Mouse (Mus musculus) megakaryocyte progenitor cell, adult 5-6 weeks (primary cell): Measurements from ENCODE around the gene Usp11. TPM values are rescaled to one million over a fixed set of nuclear protein-coding genes. Genes with fewer than 3 reads are reported as not detected.

Experiments
- ATAC-seq: replicated peaks from 2 replicates; pipeline ENCODE4 v1.8.0; 2016; ENCODE audit warnings: mild to moderate bottlenecking, moderate TSS enrichment, inconsistent platforms; ENCODE audit not compliant: poor library complexity
- total RNA-seq, 2 experiments: library from RNA; stranded (forward) in 1 of 2; stranded (reverse) in 1 of 2; fragments of 157-497, 149-512 nt in 1 of 2; fragments of 200-1000 nt in 1 of 2; gene quantifications; 2 replicates each; pipeline versions ENCODE4 v1.2.3 to v1.2.4; 2015 to 2017

The Usp11 gene
- total RNA-seq (2015) (30.6 and 32.5 TPM in 2 replicates), total RNA-seq (2017) (32.2 and 36.7 TPM in 2 replicates)

DNA sequence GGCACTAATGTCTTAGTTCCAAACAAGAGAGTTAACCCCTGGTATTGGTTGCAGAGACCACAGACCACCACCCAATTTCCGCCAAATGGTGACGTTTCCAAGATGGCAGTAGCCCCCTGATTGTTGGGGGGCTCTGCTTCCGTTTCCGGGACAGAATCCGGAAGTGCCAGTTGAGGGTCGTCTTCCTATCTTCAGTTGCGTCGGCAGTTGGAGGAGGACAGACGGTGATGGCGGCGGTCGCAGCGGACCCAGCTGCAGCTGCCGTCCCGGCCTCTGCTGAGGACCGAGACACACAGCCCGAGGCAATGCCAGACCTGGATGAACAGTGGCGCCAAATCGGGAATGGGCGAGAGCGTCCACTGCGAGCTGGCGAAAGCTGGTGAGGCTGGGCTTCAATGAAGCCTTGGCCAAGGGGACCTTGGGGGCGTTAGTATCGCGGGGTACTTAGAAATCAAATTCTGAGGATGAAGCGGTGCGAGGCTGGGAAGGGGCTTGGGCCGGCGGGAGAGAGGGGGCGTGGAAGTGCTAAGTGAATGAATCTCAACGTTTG is at the start of gene Usp11:
Usp11 (plus strand) TSS at position 166 of the 550 bp plus-strand sequence.
- peak; percentile 35 for ATAC-seq

DNA sequence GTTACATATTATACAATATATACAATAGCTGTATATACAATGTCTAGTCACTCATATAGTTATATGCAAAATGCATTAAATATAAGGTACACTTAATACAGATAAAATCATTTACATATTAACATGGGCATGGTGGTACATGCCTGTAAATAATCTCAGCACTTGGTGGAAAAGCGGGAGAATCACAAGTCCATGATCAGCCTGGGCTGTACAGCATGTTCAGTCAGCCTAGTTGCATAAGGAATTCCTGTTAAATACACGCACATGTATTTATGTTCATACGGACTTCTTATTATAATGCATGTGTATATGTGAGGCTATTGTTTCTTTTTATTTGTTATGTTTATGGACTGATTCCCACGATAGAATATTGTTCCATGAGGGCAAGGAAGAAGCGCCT is 46.1 kb upstream of the Usp11 start:
- no peak for ATAC-seq

DNA sequence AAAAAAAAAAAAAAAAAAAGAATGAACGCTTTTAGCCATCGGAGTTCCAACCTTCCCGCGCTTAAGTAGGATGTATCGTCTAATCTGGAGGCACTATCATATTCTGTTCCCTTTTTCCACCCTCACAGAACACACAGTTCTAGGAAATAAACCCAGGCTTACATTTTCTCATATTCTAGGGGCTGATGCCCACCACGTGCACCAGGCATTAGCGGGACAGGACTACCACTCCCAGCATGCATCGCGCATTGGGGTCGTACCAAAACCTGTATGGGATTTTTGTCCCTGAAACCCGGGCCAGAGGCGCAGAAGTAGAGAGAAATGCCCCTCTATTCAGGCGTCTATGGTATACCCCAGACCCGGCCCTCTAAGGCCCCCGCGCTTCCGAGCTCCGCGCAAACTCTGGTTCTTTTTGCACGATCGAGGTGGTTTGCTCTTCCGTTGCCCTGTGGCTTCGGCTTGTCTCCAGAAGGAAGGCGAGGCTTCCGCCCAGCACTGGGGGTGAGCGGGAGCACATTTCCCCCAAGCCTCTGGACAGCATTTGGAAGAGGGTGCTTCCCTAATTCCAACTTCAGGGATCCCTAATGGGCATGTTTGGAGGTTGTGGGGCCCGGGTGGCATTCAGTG is 45.6 kb upstream of the Usp11 start, which contains the start of gene Uba1:
Uba1 (plus strand) TSS at position 301 of the 627 bp plus-strand sequence.
- peak; percentile 84 for ATAC-seq

DNA sequence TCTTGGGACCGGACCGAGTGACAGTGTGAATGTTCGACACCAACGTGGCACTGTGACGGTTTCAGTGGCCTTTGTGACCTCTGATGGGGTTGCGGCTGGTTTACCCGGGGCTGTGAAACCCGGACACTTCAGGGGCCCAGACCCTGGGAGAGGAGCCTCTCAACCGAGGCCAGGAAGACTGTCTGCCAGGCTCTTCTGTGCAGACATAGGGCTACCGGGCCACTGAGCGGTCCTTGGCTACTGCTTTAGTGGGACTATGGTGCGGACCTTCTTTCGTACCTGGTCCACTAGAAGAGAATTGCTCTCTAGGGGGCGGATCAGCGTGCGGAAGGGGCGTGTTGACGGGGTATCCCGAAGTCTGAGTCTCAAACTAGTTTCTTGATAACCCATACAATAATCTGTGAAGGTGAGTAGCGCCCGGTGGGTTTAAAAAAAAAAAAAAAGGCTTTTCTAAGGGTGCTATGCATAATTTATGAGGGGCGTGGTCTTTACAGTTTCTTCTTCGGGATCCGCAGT is 44.8 kb upstream of the Usp11 start:
- ATAC-seq: peak; percentile 10; the same call in 1 of the 2 replicates

DNA sequence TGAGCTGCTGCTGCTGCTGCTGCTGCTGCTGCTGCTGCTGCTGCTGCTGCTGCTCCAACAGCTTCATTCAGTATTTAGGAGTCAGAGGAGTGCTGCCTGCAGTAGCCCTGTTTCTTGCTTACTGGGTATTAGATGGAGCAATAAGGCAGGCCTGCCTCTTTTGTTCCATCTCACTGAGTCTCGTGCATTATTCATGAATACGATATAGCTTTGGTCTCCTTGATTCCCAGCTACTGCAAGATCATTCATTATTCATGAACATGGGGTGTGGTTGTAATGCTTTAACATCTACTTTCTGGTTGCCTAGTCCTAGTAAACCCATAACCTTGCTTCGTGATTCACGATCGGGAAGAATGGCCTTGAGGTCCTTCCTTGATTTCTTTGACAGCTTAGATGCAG is 41.4 kb upstream of the Usp11 start:
- ATAC-seq: no peak

DNA sequence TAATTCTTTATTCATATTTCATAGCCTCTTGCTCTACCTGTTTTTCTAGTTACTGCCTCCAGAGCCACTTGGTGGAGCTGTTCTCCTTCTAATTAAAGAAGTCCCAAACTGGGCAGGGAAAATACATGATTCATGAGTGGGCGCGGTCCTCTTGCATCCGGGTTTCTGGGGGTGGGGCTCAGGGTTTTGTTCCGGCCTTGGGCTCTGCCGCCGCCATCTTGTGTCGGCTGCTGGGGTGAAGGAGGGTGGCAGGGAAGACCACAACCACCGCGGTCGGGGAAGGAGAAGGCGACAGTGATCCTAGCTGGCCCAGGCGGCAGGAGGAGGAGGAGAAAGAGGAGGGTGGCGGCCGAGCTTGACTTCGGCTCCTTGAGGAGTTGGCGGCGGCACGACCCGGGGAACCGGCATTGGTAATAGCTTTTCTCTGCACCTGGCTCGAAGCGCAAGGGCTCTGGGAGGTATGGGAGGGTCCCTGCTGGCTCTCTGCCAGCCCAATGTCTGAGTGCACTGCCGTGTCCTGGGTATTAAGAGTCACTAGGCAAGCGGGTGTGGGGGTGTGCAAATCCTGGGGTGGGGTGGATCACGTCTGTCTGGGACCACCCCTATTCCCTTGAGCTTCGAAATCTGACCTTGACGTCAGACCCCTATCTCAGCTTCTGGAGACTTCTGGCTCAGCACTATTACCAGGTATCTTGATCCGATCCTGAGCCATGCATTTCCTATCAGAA is 40.8 kb upstream of the Usp11 start:
- ATAC-seq: peak; percentile 70

DNA sequence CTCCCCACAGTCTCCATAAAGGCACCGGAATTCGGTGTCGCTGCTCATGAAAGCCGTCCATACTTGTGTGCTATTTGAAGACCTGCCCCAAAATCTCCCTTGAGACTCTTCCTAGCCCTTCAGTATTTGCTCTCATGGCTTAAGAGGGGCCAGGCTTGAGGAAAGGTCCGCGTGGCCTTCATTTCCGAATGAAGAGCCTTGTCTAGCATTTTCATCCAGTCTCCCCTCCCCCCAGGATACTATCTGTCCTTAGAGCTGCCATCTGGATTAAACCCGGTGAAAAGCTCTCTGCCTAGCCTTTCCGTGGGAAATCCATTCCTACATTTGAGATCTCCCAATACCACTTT is 40.3 kb upstream of the Usp11 start:
- no peak for ATAC-seq

DNA sequence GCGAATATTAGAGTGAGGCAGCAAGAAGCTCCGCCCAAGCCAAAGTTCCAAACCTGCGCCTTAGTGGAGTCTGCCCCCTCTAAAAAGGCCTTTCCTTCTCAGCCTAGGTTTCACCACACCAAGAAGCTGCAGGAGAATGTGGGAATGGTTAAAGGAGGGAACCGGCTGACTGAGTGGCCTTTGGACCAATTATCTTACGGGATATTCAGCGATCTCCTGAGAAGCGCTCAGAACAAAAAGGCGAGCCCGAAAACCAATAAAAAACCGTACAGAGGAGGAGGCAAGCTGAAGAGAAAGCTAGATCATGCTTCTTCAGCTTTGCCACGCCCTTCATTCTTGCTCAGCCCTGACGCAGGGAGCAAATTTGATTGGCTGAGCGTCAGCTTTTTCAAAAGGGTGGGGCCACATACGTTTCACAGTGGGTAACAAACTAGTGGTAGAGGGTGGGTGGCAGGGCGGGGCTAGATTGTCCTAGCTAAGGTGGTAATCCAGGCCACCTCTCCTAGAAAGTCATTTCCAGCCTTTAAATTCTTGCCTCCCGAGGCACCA is 16.1 kb upstream of the Usp11 start, which contains the start of gene Cdk16:
Cdk16 (plus strand) TSS at position 436 of the 549 bp plus-strand sequence.
- peak; percentile 85 for ATAC-seq

DNA sequence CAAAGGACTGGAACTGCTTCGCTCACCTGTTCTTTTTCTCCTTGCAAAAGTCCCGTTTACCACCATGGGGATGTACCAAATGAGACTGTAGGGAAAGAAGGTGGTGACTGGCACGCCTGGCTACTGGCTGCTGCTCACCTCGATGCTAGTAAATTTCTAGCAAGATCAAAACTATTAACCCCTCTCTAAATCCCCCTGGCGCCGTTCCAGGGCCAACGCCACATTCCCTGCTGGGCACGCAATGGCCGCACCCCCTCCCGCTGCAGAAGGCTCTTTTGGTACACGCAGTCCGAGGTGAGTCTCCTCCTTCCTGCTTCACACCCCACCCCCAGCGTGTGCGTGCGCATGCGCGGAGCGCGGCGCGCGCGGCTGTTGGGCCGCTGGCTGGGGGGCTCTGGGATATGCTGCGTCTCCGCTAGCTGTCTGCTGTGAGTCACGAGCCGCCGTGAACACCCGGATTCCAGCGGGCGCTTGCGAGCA is 15.6 kb upstream of the Usp11 start:
- peak; percentile 72 for ATAC-seq

DNA sequence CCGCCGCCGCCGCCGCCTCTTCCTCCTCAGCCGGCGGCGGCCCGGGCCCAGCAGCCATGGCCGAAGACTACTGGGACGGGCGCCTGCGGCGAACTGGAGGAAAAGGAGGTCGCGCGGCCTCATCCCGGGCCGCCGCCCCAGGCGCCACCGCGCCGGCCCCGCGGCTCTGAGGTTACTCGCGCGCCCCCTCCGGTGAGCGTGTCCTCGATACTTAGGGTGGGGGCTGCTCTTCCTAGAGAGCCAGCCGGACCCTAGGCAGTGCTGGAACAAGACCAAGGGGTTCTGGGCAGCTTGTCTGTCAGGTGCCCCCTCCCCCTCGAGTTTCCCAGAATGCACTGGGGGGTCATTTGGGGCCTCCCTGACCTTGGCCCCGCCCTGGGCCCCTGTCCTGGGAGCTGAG is 15.1 kb upstream of the Usp11 start:
- ATAC-seq: peak; percentile 23

DNA sequence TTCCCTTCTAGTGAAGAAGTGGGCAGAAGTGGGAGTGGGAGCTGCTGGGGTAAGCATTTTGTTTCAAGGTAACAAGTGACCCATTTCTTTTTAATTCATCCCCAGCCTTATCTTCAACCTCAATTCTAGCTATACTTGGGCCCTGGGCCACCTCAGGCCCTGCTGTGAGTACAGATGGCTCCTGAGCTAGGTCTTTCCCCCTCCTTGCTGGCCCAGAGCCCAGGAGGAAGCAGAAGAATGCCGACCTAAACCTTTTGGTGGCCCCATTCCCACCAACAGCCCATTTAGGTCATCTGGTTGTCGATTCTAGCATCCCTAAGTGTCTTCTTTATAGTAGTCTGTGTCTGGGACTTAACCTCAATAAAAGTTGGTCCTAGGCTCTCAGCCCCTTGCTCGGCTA is 12.1 kb upstream of the Usp11 start:
- no peak for ATAC-seq

DNA sequence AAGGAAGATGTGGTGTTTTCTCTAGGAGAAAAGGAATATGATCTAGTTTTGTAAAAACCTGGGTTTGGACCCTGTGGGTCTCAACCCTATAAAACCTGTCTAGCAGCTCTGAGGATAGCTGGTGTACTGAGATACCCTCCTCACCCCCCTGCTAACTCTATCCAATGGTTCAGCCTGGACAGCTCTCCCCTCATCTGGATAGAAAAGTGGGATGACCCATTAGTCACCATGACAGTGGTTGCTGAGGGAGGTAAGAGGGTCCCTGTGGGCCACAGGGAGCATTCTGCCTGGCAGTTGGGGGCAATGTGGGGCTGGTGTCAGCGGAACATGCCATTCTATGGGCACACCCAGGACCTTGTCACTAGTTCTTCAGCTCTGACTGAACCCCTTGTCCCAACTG is 11.1 kb upstream of the Usp11 start:
- no peak for ATAC-seq

DNA sequence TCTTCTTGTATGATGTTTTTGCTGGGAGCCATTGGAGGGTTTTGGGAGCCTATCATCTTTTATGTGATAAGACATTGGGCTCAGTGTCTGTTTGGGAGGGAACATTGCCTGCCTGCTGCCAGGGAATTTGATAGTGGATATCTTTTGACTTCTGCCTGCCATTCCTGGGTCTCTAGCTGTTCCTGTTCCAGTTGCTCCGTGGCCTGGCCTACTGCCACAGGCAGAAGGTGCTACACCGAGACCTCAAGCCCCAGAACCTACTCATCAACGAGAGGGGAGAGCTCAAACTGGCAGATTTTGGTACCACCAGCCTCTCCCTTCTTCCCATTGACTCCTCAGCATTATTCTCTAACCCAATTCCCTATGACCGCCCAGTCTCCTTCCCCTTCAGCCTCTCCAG is 7.9 kb upstream of the Usp11 start:
- ATAC-seq: no peak

DNA sequence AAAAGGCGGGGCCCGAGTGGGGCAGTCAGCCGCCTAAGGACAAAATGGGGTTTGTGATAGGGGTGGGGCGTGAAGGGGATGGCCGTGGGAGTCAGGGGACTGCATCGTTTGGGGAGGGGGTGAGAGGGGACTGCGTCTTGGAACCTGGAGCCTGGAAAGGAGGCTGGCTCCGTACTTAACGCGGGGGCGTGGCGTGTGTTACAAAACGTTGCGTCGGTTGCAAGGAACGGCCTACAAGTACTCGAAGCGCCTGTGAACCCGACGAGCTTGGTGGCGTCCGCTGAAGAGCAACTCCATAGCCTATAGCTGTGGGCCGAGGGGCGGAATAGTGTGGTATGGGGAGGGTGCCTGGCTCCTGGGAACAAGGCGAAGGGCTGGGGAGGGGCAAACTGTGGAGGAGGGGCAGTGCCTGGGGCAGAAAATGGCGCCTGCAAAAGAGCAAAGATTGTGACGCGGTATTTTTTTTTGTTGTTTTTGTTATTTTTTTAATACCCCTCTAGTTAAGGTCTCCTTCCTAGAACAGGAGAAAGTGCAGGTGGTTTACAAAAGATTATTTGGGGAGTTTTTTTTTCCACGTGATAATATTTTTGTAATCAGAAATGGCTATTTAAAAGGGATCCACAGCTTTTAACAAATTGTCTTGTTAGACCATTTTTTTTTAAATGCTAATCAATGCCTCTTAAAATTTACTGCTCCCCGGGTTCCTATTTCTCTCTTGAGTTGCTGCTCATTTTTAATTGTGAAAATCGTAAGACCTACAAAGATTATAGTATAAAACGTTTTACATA is 783 bp downstream of the Usp11 start:
- peak; percentile 93 for ATAC-seq

DNA sequence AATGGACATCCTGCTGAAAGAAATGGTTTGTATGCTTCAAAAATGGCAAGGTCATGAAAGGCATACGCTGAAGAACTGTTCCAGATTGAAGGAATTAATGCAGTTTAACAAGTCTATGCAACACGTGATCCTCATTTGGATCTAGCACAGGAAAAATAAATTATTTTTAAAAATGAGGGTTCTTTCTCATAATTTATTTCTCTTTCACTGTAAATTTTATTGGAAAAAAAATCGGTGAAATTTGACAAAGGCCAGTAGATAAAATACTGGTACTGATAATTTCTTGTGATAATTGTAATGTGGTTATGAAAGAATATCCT is 1.3 kb downstream of the Usp11 start:
- ATAC-seq: no peak

DNA sequence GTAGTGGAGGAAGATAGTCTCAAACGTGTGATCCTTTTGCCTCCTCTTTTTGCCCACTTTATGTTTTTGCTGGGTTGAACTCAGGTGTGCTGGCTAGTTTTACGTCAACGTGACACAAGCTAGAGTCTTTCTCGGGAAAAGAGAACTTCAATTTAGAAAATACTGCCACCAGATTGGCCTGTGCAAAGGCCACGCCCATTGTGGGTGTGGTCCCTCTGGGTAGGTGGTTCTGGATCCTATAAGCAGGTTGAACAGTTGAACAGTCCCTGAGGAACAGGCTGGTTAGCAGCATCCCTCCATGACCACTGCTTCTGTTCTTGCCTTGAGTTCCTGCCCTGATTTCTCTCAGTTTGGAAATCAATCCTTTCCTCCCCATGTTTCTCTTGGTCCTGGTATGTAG is 25.0 kb downstream of the Usp11 start:
- ATAC-seq: no peak

DNA sequence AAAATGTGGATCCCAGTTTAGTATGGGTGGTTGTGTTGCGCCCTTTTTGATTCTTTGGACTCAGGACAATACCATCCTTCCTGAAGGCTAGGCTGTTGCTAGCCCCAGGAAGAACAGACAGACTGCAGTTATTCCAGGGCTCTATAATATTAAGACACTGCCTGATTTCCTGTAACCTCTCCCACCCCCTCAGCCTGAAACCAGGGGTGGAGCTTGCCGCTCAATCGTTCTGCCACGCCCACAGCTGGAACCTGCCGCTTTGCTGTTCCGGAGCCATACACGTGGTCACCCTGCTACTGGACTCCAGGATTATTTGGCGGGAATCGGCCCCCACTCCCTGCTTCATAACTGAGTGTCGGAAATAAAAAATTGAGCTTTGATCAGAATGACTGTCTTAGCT is 26.3 kb downstream of the Usp11 start:
- peak; percentile 66 for ATAC-seq

DNA sequence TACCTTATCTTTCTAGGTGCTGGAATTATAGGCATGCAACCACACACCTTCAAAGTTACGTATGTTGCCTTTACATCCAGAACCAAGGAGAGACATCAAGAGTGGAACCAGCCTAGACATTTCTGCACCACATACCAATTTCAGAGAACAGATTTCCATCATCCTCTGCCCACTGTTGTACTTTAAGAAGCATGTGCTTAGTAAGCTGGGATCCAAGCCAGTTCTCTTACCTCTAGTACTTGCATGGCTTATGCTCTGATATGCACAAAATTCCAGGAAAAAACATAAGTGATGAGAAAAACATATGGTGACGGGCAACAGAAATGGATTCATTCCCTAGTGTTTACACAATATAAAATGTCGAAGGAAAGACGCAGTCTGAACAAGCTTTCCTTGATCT is 32.8 kb downstream of the Usp11 start:
- no peak for ATAC-seq

DNA sequence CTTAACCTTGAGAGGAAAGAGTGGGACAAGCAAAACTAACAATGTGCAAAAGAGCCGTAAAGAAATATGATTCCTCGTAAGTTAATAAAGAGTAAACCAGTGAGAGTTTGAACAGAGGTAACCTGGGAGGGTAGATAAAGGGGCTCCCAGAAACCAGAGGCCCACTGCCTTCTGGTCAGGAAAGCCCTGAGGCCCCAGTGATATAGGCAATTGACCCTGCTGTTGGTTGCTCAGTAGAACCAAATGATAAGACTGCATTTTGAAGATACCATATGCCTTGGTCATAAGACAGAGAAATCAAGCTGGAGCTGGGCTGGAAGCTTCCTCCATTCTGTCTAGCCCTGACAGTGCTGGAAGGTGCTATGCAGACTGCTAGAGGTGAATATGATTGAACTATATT is 45.1 kb downstream of the Usp11 start:
- no peak for ATAC-seq

DNA sequence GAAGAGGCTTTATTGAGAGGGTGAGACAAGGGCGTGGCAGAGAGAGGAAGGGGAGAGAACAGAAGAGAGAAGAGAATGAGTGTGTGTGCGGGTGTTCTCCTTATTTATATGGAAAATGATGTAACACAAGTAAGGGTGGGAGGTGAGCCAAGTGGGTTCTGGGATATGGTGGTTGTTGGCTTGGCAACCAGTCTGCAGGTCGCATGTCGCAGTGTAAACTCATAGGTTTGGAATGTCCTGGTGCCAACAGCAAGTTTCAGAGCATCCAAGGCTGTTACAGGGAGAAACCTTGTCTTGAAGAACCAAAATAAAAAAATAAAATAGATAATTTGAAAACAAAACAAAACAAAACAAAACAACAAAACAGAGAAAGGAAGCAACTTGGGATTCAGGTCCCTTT is 57.5 kb downstream of the Usp11 start:
- ATAC-seq: no peak
